Mouse (Mus musculus) embryonic facial prominence, embryonic 13.5 days (tissue): ENCODE measurements around the gene Foxp1. TPM values are rescaled to one million over a fixed set of nuclear protein-coding genes. Genes with fewer than 3 reads are reported as not detected.

Experiments used
- ATAC-seq: fragments of 200-750 bp; cut with Nextera tagmentation; 2 replicates; pipeline ENCODE4 v1.8.0; 2017; ENCODE audit warnings: low read depth; ENCODE audit not compliant: insufficient number of reproducible peaks, insufficient read depth, low FRiP score, low TSS enrichment
- H3K27ac ChIP-seq: fragments of 300-500 bp; sonication (generic); 2 replicates; pipeline ENCODE4 v1.5.1; 2015; ENCODE audit warnings: moderate library complexity, mild to moderate bottlenecking, inconsistent platforms
- H3K27me3 ChIP-seq: fragments of 300-500 bp; sonication (generic); 2 replicates; pipeline ENCODE4 v1.6.1; 2015; ENCODE audit warnings: mild to moderate bottlenecking, inconsistent platforms
- H3K36me3 ChIP-seq: fragments of 300-500 bp; sonication (generic); 2 replicates; pipeline ENCODE4 v1.6.1; 2015; ENCODE audit warnings: mild to moderate bottlenecking, inconsistent platforms
- H3K4me1 ChIP-seq: fragments of 300-500 bp; sonication (generic); 2 replicates; pipeline ENCODE4 v1.6.1; 2015; ENCODE audit warnings: inconsistent platforms
- H3K4me2 ChIP-seq: fragments of 300-500 bp; sonication (generic); 2 replicates; pipeline ENCODE4 v1.6.1; 2015; ENCODE audit warnings: moderate library complexity, mild to moderate bottlenecking, inconsistent platforms
- H3K4me3 ChIP-seq: fragments of 300-500 bp; sonication (generic); 2 replicates; pipeline ENCODE4 v1.5.1; 2015; ENCODE audit warnings: mild to moderate bottlenecking, inconsistent platforms
- H3K9ac ChIP-seq: fragments of 300-500 bp; sonication (generic); 2 replicates; pipeline ENCODE4 v1.6.1; 2015; ENCODE audit warnings: mild to moderate bottlenecking, inconsistent platforms
- H3K9me3 ChIP-seq: fragments of 300-500 bp; sonication (generic); 2 replicates; pipeline ENCODE4 v1.6.1; 2016; ENCODE audit warnings: inconsistent platforms
- WGBS: fragments of 180-500 bp; shearing (Covaris S2); methylation state at CpG from one replicate; pipeline ENCODE4 v1.1.7; 2015; ENCODE audit warnings: mixed read lengths; 5-methylcytosine and 5-hydroxymethylcytosine counted together
- polyA plus RNA-seq: library from polyadenylated mRNA; unstranded; fragments of >200 nt; fragmentation: Nextera tagmentation; extraction: Ambion mirVana; gene quantifications from 2 replicates; pipeline ENCODE4 v1.2.1, GENCODE M21; 2015

Gene Foxp1
- polyA plus RNA-seq, 1 experiment from 2014 or later: 66.7 TPM

DNA sequence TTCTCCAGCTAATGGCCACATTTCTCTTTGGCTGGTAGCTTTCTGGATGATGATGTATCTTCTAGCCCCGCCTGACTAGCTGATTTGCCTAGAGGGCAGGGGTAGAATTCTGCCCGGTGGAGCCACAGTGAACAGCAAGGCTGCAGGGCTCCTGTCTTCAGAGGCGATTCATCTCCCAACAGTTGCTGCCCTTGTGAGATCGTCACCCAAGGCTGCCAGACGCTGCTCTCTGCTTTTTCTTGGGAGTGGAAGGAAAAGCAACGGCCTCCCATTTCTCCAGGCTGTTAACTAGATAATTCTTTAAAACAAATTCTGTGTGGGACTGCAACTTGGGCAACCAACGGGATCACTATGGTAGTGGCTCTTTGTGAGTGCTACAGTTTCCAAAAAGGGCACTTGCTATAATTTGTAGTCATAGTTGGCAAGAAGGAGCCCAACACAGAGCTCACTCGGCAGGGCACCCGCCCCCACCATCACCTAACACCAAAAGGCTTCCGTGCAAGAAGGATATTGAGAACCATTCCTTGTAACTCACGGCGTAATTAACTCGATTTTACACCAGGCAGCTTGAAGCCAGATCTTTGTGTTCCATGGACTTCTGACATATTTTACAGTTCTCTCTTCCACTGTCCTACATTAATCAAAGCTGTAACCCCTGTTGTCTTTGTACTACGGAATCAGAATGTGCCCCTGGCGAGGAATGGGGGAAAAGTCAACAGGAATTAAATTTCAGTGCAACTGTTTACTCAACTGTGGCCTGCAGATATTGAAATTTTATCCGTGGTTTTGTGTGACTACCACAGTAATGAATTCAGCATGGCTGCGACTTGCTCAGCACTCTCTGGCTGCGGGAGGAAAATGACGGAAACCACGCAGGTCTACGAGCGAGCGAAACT, 362.8 kb downstream of the Foxp1 start:
- Histone ChIP-seq H3K36me3 (no peaks in the 10 kb centered on the region), H3K4me3 (peak overlapping the region; percentile 15), H3K27ac (peak overlapping the region; percentile 71), H3K4me2 (peak overlapping the region; percentile 53), H3K9ac (peak overlapping the region; percentile 44; the same call in 1 of the 2 replicates), H3K4me1 (peaks cover 24% of the 10 kb centered on the region), H3K9me3 (no peaks in the 10 kb centered on the region), H3K27me3 (peaks cover 36% of the 10 kb centered on the region)
- 12% methylated on average over 23 of the region's 23 CpGs for WGBS
- ATAC-seq: peak; percentile 67

DNA sequence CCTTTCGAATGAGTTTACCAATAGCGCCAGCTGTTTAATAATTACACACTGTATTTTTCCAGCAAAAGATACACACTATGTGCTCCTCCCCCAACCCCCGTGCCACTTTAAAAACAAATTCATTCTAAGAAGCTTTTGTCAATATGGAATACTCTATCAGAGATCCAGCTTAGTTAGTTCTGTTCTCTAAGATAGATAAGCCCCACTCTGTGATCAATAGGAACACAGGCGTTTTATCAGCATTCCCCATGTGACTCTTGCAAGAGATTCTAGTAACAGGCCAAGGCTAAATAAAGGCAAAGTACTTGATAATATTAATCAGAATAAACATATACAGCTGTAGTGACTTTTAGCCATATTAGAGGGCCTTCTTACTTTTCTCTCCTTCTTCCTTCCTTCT, 368.8 kb downstream of the Foxp1 start:
- H3K9ac ChIP-seq: no peak overlapping the region
- no peak overlapping the region for H3K27ac ChIP-seq
- 0 out of 2 replicates have a peak, but pooled peaks cover 5% of the 10 kb centered on the region for H3K4me1 ChIP-seq
- peaks cover 61% of the 10 kb centered on the region for H3K27me3 ChIP-seq
- ATAC-seq: no peak
- 91% methylated on average over 4 of the region's 4 CpGs for WGBS
- no peak overlapping the region for H3K4me2 ChIP-seq
- no peaks in the 10 kb centered on the region for H3K36me3 ChIP-seq
- no peaks in the 10 kb centered on the region for H3K9me3 ChIP-seq
- no peak overlapping the region for H3K4me3 ChIP-seq

DNA sequence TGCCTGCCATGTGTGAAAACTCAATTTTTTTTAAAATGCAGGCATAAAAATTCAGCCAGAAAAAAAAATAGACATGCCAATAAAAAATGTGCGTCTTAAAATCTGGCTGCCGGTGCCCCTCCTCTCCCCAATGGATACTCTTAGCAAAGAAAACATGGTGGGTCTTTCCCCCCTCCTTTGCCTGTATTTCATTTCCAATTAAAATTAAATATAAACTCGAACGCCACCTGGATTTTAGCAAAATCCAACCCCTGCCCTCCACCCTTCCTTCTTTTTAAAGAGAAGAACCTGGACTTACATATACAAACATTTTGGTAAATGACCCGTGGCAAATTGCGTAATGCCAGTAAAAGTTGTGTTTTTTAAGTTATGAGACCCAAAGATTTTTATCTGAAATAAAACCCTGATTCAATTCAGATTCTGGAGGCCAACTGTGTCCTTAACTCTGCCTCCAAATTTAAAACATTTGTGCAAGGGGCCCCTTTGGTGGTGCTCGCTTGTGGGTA, 376.1 kb downstream of the Foxp1 start:
- Histone ChIP-seq H3K4me1 (peaks cover 20% of the 10 kb centered on the region), H3K27ac (0 out of 2 replicates have a peak overlapping the region, but pooled peaks have one; percentile 9), H3K36me3 (no peaks in the 10 kb centered on the region), H3K9me3 (no peaks in the 10 kb centered on the region), H3K27me3 (peaks cover 50% of the 10 kb centered on the region), H3K9ac (no peak overlapping the region), H3K4me3 (no peak overlapping the region), H3K4me2 (no peak overlapping the region)
- no peak for ATAC-seq
- 26% methylated on average over 7 of the region's 7 CpGs for WGBS

- no peak overlapping the region for H3K4me2 ChIP-seq
- H3K4me3 ChIP-seq: no peak overlapping the region
- H3K9me3 ChIP-seq: no peaks in the 10 kb centered on the region
- H3K36me3 ChIP-seq: no peaks in the 10 kb centered on the region
- H3K4me1 ChIP-seq: peaks cover 20% of the 10 kb centered on the region
- H3K27ac ChIP-seq: no peak overlapping the region
- H3K27me3 ChIP-seq: peaks cover 55% of the 10 kb centered on the region
- 86% methylated on average over 7 of the region's 7 CpGs for WGBS
- ATAC-seq: no peak
- H3K9ac ChIP-seq: no peak overlapping the region
Observed at GRCm38 (mm10) chr6:99145033-99145432, 377.5 kb downstream of the Foxp1 start.

GRCm38 (mm10) chr6:99143756-99144036, 378.8 kb downstream of the Foxp1 start:
- H3K4me1 ChIP-seq: peaks cover 20% of the 10 kb centered on the region
- H3K27ac ChIP-seq: no peak overlapping the region
- H3K9me3 ChIP-seq: no peaks in the 10 kb centered on the region
- no peak for ATAC-seq
- H3K4me3 ChIP-seq: no peak overlapping the region
- H3K36me3 ChIP-seq: no peaks in the 10 kb centered on the region
- peaks cover 60% of the 10 kb centered on the region for H3K27me3 ChIP-seq
- H3K9ac ChIP-seq: no peak overlapping the region
- 68% methylated on average over 4 of the region's 4 CpGs for WGBS
- H3K4me2 ChIP-seq: no peak overlapping the region

GRCm38 (mm10) chr6:99142900-99143755, 379.4 kb downstream of the Foxp1 start:
- Histone ChIP-seq H3K4me2 (no peak overlapping the region), H3K36me3 (no peaks in the 10 kb centered on the region), H3K4me1 (peaks cover 22% of the 10 kb centered on the region), H3K9me3 (no peaks in the 10 kb centered on the region), H3K4me3 (no peak overlapping the region), H3K9ac (no peak overlapping the region), H3K27ac (no peak overlapping the region; the same call in 1 of the 2 replicates), H3K27me3 (peaks cover 63% of the 10 kb centered on the region)
- 67% methylated on average over 10 of the region's 10 CpGs for WGBS
- no peak for ATAC-seq

GRCm38 (mm10) chr6:99138041-99138440, 384.5 kb downstream of the Foxp1 start:
- Histone ChIP-seq H3K4me3 (no peak overlapping the region), H3K36me3 (no peaks in the 10 kb centered on the region), H3K4me1 (peaks cover 18% of the 10 kb centered on the region), H3K9me3 (no peaks in the 10 kb centered on the region), H3K27me3 (peaks cover 60% of the 10 kb centered on the region), H3K9ac (no peak overlapping the region), H3K4me2 (no peak overlapping the region), H3K27ac (no peak overlapping the region)
- no peak for ATAC-seq
- 62% methylated on average over 11 of the region's 11 CpGs for WGBS

- peaks cover 54% of the 10 kb centered on the region for H3K27me3 ChIP-seq
Observed at GRCm38 (mm10) chr6:99137071-99137470, 385.4 kb downstream of the Foxp1 start.

DNA sequence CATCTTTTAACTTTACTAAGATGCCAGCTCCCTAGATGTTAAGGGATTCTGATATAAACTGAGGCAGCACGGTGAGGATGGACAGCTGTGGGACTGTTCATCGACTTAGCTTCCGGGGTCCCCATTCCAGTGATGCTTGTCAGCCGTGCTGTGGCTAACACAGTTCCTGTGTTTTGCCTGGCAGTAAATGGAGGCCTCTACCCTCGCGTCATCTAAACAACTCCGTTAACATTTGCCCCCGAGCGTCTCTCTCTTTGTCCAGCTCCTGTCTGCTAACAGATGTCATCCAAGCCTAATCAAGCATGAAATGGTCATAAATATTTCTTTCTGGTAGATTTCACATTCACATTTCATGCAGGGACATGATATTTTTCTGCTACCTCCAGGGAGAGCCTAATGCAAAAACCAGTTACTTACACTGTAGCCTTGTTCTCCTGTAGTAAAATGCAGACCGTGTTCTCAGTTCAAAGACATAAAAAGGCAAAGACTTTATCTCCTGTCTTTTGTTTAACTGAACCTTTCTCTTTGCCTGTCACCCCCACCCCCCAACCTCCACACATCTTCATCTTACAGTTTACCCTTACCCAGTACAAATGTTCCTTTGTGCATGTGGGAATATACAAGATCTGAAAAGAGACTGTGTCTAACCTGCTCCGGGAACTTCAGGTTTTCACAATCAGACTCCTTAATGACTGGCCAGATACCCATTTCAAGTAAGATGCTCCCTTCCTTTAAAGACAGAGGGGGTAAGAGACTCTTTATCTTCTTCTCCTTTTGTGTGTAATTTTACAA, 386.4 kb downstream of the Foxp1 start:
- Histone ChIP-seq H3K4me3 (no peak overlapping the region), H3K27ac (no peak overlapping the region), H3K36me3 (no peaks in the 10 kb centered on the region), H3K9me3 (no peaks in the 10 kb centered on the region), H3K4me1 (peaks cover 14% of the 10 kb centered on the region), H3K27me3 (peaks cover 51% of the 10 kb centered on the region), H3K4me2 (no peak overlapping the region), H3K9ac (no peak overlapping the region)
- ATAC-seq: no peak
- WGBS: 21% methylated on average over 11 of the region's 11 CpGs

More at GRCm38 (mm10) chr6:99137071-99137470, 385.4 kb downstream of the Foxp1 start:
- no peaks in the 10 kb centered on the region for H3K9me3 ChIP-seq
- no peaks in the 10 kb centered on the region for H3K36me3 ChIP-seq
- H3K4me3 ChIP-seq: no peak overlapping the region
- no peak overlapping the region for H3K27ac ChIP-seq
- ATAC-seq: no peak
- H3K9ac ChIP-seq: no peak overlapping the region
- 77% methylated on average over 11 of the region's 11 CpGs for WGBS
- no peak overlapping the region for H3K4me2 ChIP-seq
- peaks cover 12% of the 10 kb centered on the region; the same call in 1 of the 2 replicates for H3K4me1 ChIP-seq

DNA sequence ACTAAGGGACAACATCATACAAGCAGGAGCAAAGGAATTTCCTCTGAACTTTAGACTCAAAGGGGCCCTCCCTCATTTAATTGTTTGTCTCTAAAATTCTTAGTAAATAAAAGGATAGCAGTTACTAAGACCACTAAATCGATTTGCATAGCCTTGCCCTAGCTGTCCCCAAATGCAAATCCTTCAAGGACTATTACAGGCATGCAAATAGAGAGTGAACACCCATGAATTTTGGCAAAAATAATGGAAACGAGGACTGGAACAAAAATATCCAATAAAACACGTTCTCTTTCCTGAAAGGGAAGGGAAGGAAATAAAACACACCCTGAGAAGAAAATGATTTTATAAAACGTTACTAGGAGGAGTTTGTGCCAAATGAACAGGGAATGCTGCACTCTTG, 390.7 kb downstream of the Foxp1 start:
- no peak overlapping the region for H3K27ac ChIP-seq
- ATAC-seq: no peak
- no peak overlapping the region for H3K9ac ChIP-seq
- peaks cover 17% of the 10 kb centered on the region for H3K4me1 ChIP-seq
- H3K9me3 ChIP-seq: no peaks in the 10 kb centered on the region
- no peak overlapping the region for H3K4me3 ChIP-seq
- H3K27me3 ChIP-seq: peaks cover 10% of the 10 kb centered on the region
- no peak overlapping the region for H3K4me2 ChIP-seq
- 73% methylated on average over 4 of the region's 4 CpGs for WGBS
- no peaks in the 10 kb centered on the region for H3K36me3 ChIP-seq
